Mouse (Mus musculus): Measurements from ENCODE around the gene Dnajc17. TPM values are rescaled to one million over a fixed set of nuclear protein-coding genes. Genes with fewer than 3 reads are reported as not detected.
A peak's percentile ranks its signal among the peaks of the same experiment; 100 is the strongest.

Dnajc17 gene
- polyA plus RNA-seq, 1 experiment, result 46.4 TPM

DNA sequence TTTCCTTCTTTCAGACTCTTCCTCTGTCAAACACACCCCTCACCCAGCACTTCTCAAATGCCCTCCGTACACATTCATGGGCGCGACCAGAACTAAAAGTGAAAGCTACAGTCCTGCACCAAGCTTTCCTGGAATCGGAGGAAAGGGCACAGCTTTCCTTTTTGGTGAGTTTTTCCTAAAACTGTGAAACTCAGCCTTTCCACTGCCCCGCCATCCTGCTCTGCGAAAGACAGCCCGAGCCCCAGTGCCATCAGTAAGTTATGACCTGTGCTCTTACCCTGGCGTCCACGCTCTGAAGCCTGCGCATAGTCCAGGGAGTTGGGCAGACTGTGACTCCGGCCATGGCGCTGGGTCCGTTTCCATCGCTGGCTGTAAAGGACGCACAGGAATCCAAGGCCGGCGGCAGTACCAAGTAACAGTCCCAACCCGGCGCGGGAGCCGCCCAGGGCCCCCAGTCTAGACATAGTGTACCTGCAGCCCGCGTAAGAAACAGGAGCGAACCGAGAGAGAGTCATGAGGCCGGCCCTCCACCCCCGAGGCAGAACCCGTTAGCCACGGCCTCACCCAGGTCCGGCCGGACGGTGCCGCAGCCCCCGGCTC lies 52.4 kb downstream of the Dnajc17 start:
- TF ChIP-seq GATA1 (IDR thresholded peaks at IDR 0.05; ENCODE audit: low read length), result no peak

DNA sequence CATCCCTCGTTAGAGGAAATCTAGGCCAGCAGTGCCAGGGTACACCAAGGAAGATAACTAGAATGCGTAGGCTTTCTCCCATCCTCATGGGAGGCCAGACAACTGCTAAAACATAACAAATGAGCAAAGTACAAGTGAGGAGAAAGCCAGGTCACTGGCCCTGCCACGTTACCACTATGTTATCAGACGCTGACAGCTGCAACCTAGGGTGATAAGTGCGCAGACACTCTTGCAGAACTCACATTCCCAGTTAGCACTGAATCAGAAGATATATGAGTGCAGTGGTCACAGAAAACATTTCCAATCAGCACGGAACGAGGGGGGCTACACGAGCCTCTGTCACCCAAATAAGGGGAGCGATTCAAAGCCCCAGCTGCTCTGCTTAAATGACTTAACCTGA lies 53.2 kb downstream of the Dnajc17 start:
- TF ChIP-seq GATA1 (IDR thresholded peaks at IDR 0.05; ENCODE audit: low read length), result peak; percentile 93

- TF ChIP-seq GATA1 (IDR thresholded peaks at IDR 0.05; ENCODE audit: low read length), result no peak
These were observed 53.9 kb downstream of the Dnajc17 start for GRCm38 (mm10) chr2:119154683-119155082.

- no peak for TF ChIP-seq GATA1 (IDR thresholded peaks at IDR 0.05; ENCODE audit: low read length)
These were observed 56.3 kb downstream of the Dnajc17 start for GRCm38 (mm10) chr2:119152255-119152654.

GRCm38 (mm10) chr2:119147775-119148174 lies 60.8 kb downstream of the Dnajc17 start:
- no peak for TF ChIP-seq GATA1 (IDR thresholded peaks at IDR 0.05; ENCODE audit: low read length)

- no peak for TF ChIP-seq GATA1 (IDR thresholded peaks at IDR 0.05; ENCODE audit: low read length)
These were observed 61.4 kb downstream of the Dnajc17 start for GRCm38 (mm10) chr2:119147160-119147678.

DNA sequence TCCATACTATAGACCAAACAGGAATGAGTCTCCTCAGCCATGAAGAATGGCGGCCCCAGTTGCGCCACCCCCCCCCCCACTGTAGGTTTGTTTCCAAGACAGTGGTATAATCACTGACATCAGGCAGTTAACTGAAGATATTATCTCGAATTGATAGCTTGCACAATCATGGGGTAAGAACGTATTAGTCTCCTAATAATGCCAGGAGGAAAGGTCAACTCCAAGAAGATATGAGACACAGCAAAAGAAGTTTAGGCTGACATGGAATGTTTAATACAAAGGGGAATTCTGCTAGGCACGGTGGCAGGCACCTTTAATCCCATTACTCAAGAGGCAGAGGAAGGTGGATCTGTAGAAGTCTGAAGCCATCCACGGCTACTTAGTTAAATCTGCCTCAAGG lies 62.2 kb downstream of the Dnajc17 start:
- no peak for TF ChIP-seq GATA1 (IDR thresholded peaks at IDR 0.05; ENCODE audit: low read length)

GRCm38 (mm10) chr2:119145199-119145598 lies 63.4 kb downstream of the Dnajc17 start:
- no peak for TF ChIP-seq GATA1 (IDR thresholded peaks at IDR 0.05; ENCODE audit: low read length)

DNA sequence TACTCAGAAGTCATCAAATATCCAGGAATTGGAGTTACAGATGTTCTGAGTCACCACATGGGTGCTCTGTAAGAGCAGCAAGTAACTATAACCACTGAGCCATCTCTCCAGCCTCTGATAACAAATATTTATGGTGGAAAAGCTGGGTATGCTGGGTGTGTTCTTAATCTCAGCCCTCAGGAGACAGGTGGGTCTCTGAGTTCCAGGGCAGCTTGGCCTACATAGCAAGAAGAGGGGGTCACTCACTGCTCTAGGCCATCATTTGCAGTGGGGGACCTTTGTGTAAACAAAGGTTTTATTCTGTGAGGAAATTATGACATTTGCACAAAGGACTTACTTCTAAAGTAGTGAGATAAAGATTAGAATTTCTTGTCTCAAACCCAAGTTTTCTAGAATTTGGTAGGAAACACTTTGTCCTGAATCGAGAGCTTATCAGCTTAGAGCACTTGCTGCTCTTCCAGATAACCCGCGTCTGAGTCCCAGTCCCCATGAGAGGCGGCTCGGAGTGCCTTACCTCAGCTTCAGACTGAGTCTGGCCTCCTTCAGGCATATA lies 72.2 kb downstream of the Dnajc17 start:
- peak; percentile 78 for TF ChIP-seq GATA1 (IDR thresholded peaks at IDR 0.05; ENCODE audit: low read length)

Other genes starting within 250 kb of the Dnajc17 start
- gene Ccdc32, start 179.4 kb downstream of the Dnajc17 start, polyA plus RNA-seq (2012), result 13.3 and 14.8 TPM in 2 replicates
- 5.8 and 7.1 TPM in 2 replicates for gene Rpusd2, start 174.0 kb downstream of the Dnajc17 start, polyA plus RNA-seq (2012)
- gene Knl1, start 161.7 kb downstream of the Dnajc17 start, polyA plus RNA-seq (2012), result 10.4 and 12.1 TPM in 2 replicates
- 32.6 and 40.6 TPM in 2 replicates for gene Rad51, start 96.0 kb downstream of the Dnajc17 start, polyA plus RNA-seq (2012)
- 62.5 and 66.8 TPM in 2 replicates for gene Rmdn3, start 51.8 kb downstream of the Dnajc17 start, polyA plus RNA-seq (2012)
- gene Gchfr, start 41.0 kb downstream of the Dnajc17 start, polyA plus RNA-seq (2012), result 10.1 and 12.6 TPM in 2 replicates
- not detected in 2 replicates for gene Gm14137, start 34.3 kb downstream of the Dnajc17 start, polyA plus RNA-seq (2012)
- gene Zfyve19, start 178 bp downstream of the Dnajc17 start, polyA plus RNA-seq (2012), result 25.3 and 25.8 TPM in 2 replicates
- not detected in 2 replicates for gene Ppp1r14d, start 21.1 kb upstream of the Dnajc17 start, polyA plus RNA-seq (2012)
- gene Spint1, start 28.6 kb upstream of the Dnajc17 start, polyA plus RNA-seq (2012), result not detected in 2 replicates
- gene Rhov, start 62.5 kb upstream of the Dnajc17 start, polyA plus RNA-seq (2012), result not detected in 2 replicates
- 19.7 and 25.5 TPM in 2 replicates for gene Vps18, start 79.9 kb upstream of the Dnajc17 start, polyA plus RNA-seq (2012)
- 0.05 and 0.09 TPM in 2 replicates for gene Dll4, start 117.0 kb upstream of the Dnajc17 start, polyA plus RNA-seq (2012)
- not detected in 2 replicates for gene Chac1, start 142.4 kb upstream of the Dnajc17 start, polyA plus RNA-seq (2012)

Measured in G1E-ER4 (cell line).